7 mouse cellular contexts compared by ENCODE assay signal in genomic region chr2:147876708-147877542, GRCm38 (mm10).
DNase-seq lines count a peak whose midpoint lies in the region; ATAC-seq and TF ChIP-seq lines count a peak whose summit lies in the region.

No protein-coding gene starts in this region.

- peak overlapping the region; percentile 27; the same call in 1 of the 2 replicates for H3K9ac ChIP-seq in intestine, embryonic 14.5 days (ENCODE audit: low read length)
- no peak overlapping the region for H3K9ac ChIP-seq in neural tube, embryonic 11.5 days (ENCODE audit: low read length)

- H3K4me3 ChIP-seq in embryonic fibroblast, embryonic 13.5 days (ENCODE audit: insufficient read depth, low read length), result peak overlapping the region; percentile 33
- peak overlapping the region; percentile 43 for H3K4me3 ChIP-seq in intestine, embryonic 14.5 days (ENCODE audit: low read depth, low read length)
- H3K4me3 ChIP-seq in neural tube, embryonic 11.5 days (ENCODE audit: low read depth, low read length), result peak overlapping the region; percentile 15

- 3% methylated on average over 19 of the region's 19 CpGs for WGBS in intestine, embryonic 14.5 days
- WGBS in neural tube, embryonic 11.5 days, result 6% methylated on average over 19 of the region's 19 CpGs

- no peak overlapping the region for H3K27ac ChIP-seq in embryonic fibroblast, embryonic 13.5 days (ENCODE audit: insufficient read depth, low read length)
- 0 out of 2 replicates have a peak overlapping the region, but pooled peaks have one; percentile 43 for H3K27ac ChIP-seq in intestine, embryonic 14.5 days (ENCODE audit: low read depth)
- H3K27ac ChIP-seq in neural tube, embryonic 11.5 days (ENCODE audit: low read depth, low read length), result no peak overlapping the region

- ATAC-seq in intestine, embryonic 14.5 days (replicated peaks; ENCODE audit: low FRiP score, low TSS enrichment, low read depth), result peak; percentile 21; the same call in 1 of the 2 replicates
- ATAC-seq in neural tube, embryonic 11.5 days (ENCODE audit: insufficient read depth, low FRiP score, low TSS enrichment), result peak; percentile 66

- TF ChIP-seq POLR2A in embryonic fibroblast, embryonic 13.5 days (IDR thresholded peaks at IDR 0.05; ENCODE audit: low read depth, low read length), result no peak

- DNase-seq in layer of hippocampus, postnatal 25 days (ENCODE audit: extremely low spot score in 1 of 2, low spot score in 1 of 2), result peak; percentile 5 to 8
- no peak for DNase-seq in layer of hippocampus, postnatal 36 days
- DNase-seq in intestine, embryonic 14.5 days (ENCODE audit: low spot score), result peak; percentile 63
- DNase-seq in neural tube, embryonic 11.5 days (ENCODE audit: low spot score), result peak; percentile 65
- no peak for DNase-seq in spleen, postnatal 36 days (ENCODE audit: low spot score in 2 of 2)
- no peak for DNase-seq in gastrocnemius, postnatal 14 days

- no peak for TF ChIP-seq CTCF in embryonic fibroblast, embryonic 13.5 days (IDR thresholded peaks at IDR 0.05; ENCODE audit: borderline replicate concordance, insufficient read depth, low read length)

- no peaks in the 10 kb centered on the region for H3K4me1 ChIP-seq in embryonic fibroblast, embryonic 13.5 days (ENCODE audit: control insufficient read depth, insufficient read depth, low read length)
- H3K4me1 ChIP-seq in intestine, embryonic 14.5 days (replicated peaks; ENCODE audit: control insufficient read depth, insufficient read depth, low read length), result peaks cover 16% of the 10 kb centered on the region; the same call in 1 of the 2 replicates
- no peaks in the 10 kb centered on the region; the same call in 1 of the 2 replicates for H3K4me1 ChIP-seq in neural tube, embryonic 11.5 days (ENCODE audit: control insufficient read depth, insufficient read depth, low read length)

- H3K36me3 ChIP-seq in intestine, embryonic 14.5 days (ENCODE audit: control insufficient read depth, insufficient read depth, low read length), result no peaks in the 10 kb centered on the region
- no peaks in the 10 kb centered on the region for H3K36me3 ChIP-seq in neural tube, embryonic 11.5 days (ENCODE audit: control insufficient read depth, insufficient read depth, low read length)

- peaks cover 3% of the 10 kb centered on the region; the same call in 1 of the 2 replicates for H3K27me3 ChIP-seq in intestine, embryonic 14.5 days (replicated peaks; ENCODE audit: control insufficient read depth, insufficient read depth, low read length)
- peaks cover 25% of the 10 kb centered on the region for H3K27me3 ChIP-seq in neural tube, embryonic 11.5 days (ENCODE audit: control insufficient read depth, insufficient read depth, low read length)

- H3K4me2 ChIP-seq in intestine, embryonic 14.5 days (ENCODE audit: low read length), result peak overlapping the region; percentile 72
- H3K4me2 ChIP-seq in neural tube, embryonic 11.5 days (ENCODE audit: low read depth), result peak overlapping the region; percentile 42

- no peaks in the 10 kb centered on the region for H3K9me3 ChIP-seq in intestine, embryonic 14.5 days (ENCODE audit: control insufficient read depth, low read length)
- no peaks in the 10 kb centered on the region for H3K9me3 ChIP-seq in neural tube, embryonic 11.5 days (ENCODE audit: control insufficient read depth, low read length)

- intact Hi-C loops in gastrocnemius, postnatal 14 days (cut with DNase I; ENCODE audit: low total_unique reads), result no loop called here

Comparison
In these comparisons a context has a peak if more than half of its experiments do, and no peak if none do; other contexts are left out.
1. DNase-seq: peak in layer of hippocampus, postnatal 25 days (2 of 2), intestine, embryonic 14.5 days (single experiment) and neural tube, embryonic 11.5 days (single experiment); none in layer of hippocampus, postnatal 36 days (0 of 2), spleen, postnatal 36 days (0 of 2) and gastrocnemius, postnatal 14 days (single experiment).
2. Peak in every context shown above with its lines, with median percentiles within 50 percentile points of each other: H3K4me3 ChIP-seq.